In the genomic region with DNA sequence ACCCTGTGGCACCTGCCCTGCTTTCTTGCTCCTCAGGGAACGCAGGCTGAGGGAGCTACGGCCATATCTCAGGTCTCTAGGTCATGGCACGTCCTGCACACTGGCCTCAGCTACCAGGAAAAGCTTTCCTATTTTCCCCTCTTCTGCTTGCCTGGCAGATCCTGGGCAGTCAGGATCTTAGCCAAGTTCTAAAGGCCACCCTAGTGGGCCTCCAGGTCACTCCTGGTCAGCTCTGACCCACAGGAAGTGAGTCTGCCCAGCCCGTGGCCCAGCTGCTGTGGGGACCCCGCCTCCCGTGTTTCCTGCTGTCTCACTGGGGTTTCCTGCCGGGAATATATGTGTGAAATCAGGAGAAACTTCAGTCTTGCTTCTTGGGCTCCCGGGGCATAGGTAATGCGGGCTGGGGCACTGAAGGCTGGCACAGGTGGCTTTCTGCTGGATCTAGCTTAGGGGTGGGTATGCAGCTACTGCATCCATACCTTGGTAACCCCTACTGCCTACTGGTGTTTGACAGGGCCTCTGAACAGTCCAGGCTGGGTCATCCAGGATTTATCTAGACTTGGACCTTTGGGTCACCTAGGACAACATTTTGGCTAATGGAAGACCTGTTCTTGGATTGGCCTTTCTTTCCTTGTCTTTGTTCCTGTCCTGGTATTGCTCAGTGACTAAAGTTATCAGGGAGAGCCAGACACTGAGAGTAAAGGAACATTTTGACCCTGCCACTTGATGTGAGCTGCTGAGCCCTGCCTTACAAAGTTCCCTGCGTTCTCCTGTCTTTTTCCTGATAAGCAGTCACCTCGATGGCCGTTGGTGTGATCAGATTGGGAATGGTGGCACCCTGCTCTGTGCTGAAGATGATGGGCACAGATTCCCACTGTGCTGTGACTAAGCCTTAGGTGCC, we compare ENCODE assay signal across 9 mouse cellular contexts. TPM values are rescaled to one million over a fixed set of nuclear protein-coding genes. Genes with fewer than 3 reads are reported as not detected.
DNase-seq lines count a peak whose midpoint lies in the region; ATAC-seq and TF ChIP-seq lines count a peak whose summit lies in the region.
"Had no signal": no experiment of that assay in that cellular context is flagged by ENCODE, and none has a peak within 500 bp of the region (broad histone marks: within the 10 kb centered on the region; RNA-seq: fewer than 3 reads in every experiment).

No protein-coding gene starts in this region.

- TF ChIP-seq CTCF in hindbrain, postnatal 0 days (IDR thresholded peaks at IDR 0.05; ENCODE audit: low read depth): no peak
- no peak for TF ChIP-seq CTCF in stomach, postnatal 0 days (IDR thresholded peaks at IDR 0.05; ENCODE audit: low read depth)

- H3K9me3 ChIP-seq in hindbrain, embryonic 11.5 days (ENCODE audit: control insufficient read depth, low read length): no peaks in the 10 kb centered on the region
- H3K9me3 ChIP-seq in hindbrain, postnatal 0 days (ENCODE audit: low read length): no peaks in the 10 kb centered on the region
- H3K9me3 ChIP-seq in intestine, embryonic 15.5 days: no peaks in the 10 kb centered on the region
- no peaks in the 10 kb centered on the region for H3K9me3 ChIP-seq in liver, embryonic 12.5 days (replicated peaks)
- H3K9me3 ChIP-seq in stomach, postnatal 0 days (ENCODE audit: control insufficient read depth, low read length): no peaks in the 10 kb centered on the region
- H3K9me3 ChIP-seq: forebrain, embryonic 13.5 days had no signal

- no peak for TF ChIP-seq EP300 in stomach, postnatal 0 days (optimal IDR thresholded peaks at IDR 0.05)

- H3K36me3 ChIP-seq in hindbrain, embryonic 11.5 days (ENCODE audit: control insufficient read depth, insufficient read depth, low read length): no peaks in the 10 kb centered on the region
- H3K36me3 ChIP-seq in hindbrain, postnatal 0 days (ENCODE audit: insufficient read depth, low read length): no peaks in the 10 kb centered on the region; the same call in 1 of the 2 replicates
- no peaks in the 10 kb centered on the region for H3K36me3 ChIP-seq in intestine, embryonic 15.5 days
- peaks cover 6% of the 10 kb centered on the region for H3K36me3 ChIP-seq in liver, embryonic 12.5 days
- peaks cover 3% of the 10 kb centered on the region; the same call in 1 of the 2 replicates for H3K36me3 ChIP-seq in stomach, postnatal 0 days (ENCODE audit: control insufficient read depth, insufficient read depth, low read length)

- ATAC-seq in hindbrain, embryonic 11.5 days (ENCODE audit: low FRiP score): no peak
- ATAC-seq in hindbrain, postnatal 0 days: no peak
- no peak for ATAC-seq in intestine, embryonic 15.5 days
- ATAC-seq in liver, embryonic 12.5 days: no peak
- ATAC-seq in stomach, postnatal 0 days (ENCODE audit: low FRiP score, low TSS enrichment): no peak
- ATAC-seq: forebrain, embryonic 13.5 days had no signal

- 79% methylated on average over 12 of the region's 12 CpGs for WGBS in hindbrain, embryonic 11.5 days
- WGBS in hindbrain, postnatal 0 days: 77% methylated on average over 12 of the region's 12 CpGs
- WGBS in intestine, embryonic 15.5 days: 58% methylated on average over 12 of the region's 12 CpGs
- 35% methylated on average over 12 of the region's 12 CpGs for WGBS in liver, embryonic 12.5 days (ENCODE audit: insufficient replicate concordance)
- WGBS in stomach, postnatal 0 days: 58% methylated on average over 12 of the region's 12 CpGs

- H3K9ac ChIP-seq in hindbrain, embryonic 11.5 days (ENCODE audit: low read depth, low read length): 0 out of 2 replicates have a peak overlapping the region, but pooled peaks have one; percentile 7
- H3K9ac ChIP-seq in hindbrain, postnatal 0 days (replicated peaks; ENCODE audit: low read length): no peak overlapping the region
- no peak overlapping the region for H3K9ac ChIP-seq in intestine, embryonic 15.5 days
- 0 out of 2 replicates have a peak overlapping the region, but pooled peaks have one; percentile 10 for H3K9ac ChIP-seq in liver, embryonic 12.5 days
- no peak overlapping the region for H3K9ac ChIP-seq in stomach, postnatal 0 days (ENCODE audit: low read length)
- H3K9ac ChIP-seq: forebrain, embryonic 13.5 days had no signal

- no peak overlapping the region for H3K27ac ChIP-seq in hindbrain, embryonic 11.5 days (ENCODE audit: low read depth, low read length)
- H3K27ac ChIP-seq in hindbrain, postnatal 0 days: no peak overlapping the region
- 0 out of 2 replicates have a peak overlapping the region, but pooled peaks have one; percentile 14 for H3K27ac ChIP-seq in intestine, embryonic 15.5 days
- H3K27ac ChIP-seq in liver, embryonic 12.5 days: peak overlapping the region; percentile 7; the same call in 1 of the 2 replicates
- peak overlapping the region; percentile 61 for H3K27ac ChIP-seq in stomach, postnatal 0 days (replicated peaks)
- H3K27ac ChIP-seq: forebrain, embryonic 13.5 days had no signal

- no peak overlapping the region for H3K4me3 ChIP-seq in hindbrain, embryonic 11.5 days (ENCODE audit: low read depth, low read length)
- H3K4me3 ChIP-seq in hindbrain, postnatal 0 days (ENCODE audit: low read length): no peak overlapping the region
- H3K4me3 ChIP-seq in intestine, embryonic 15.5 days (replicated peaks): no peak overlapping the region
- no peak overlapping the region for H3K4me3 ChIP-seq in liver, embryonic 12.5 days
- no peak overlapping the region for H3K4me3 ChIP-seq in stomach, postnatal 0 days (ENCODE audit: low read depth, low read length)
- H3K4me3 ChIP-seq: forebrain, embryonic 13.5 days had no signal

- no peak overlapping the region for H3K4me2 ChIP-seq in hindbrain, embryonic 11.5 days (replicated peaks; ENCODE audit: low read depth, low read length)
- H3K4me2 ChIP-seq in hindbrain, postnatal 0 days (ENCODE audit: low read depth, low read length): no peak overlapping the region
- no peak overlapping the region for H3K4me2 ChIP-seq in intestine, embryonic 15.5 days (replicated peaks)
- peak overlapping the region; percentile 99 for H3K4me2 ChIP-seq in liver, embryonic 12.5 days
- H3K4me2 ChIP-seq in stomach, postnatal 0 days (replicated peaks; ENCODE audit: low read depth): peak overlapping the region; percentile 8; the same call in 1 of the 2 replicates
- H3K4me2 ChIP-seq: forebrain, embryonic 13.5 days had no signal

- no peaks in the 10 kb centered on the region for H3K27me3 ChIP-seq in hindbrain, embryonic 11.5 days (ENCODE audit: control insufficient read depth, insufficient read depth, low read length)
- no peaks in the 10 kb centered on the region for H3K27me3 ChIP-seq in hindbrain, postnatal 0 days (ENCODE audit: insufficient read depth, low read length)
- H3K27me3 ChIP-seq in intestine, embryonic 15.5 days (replicated peaks): no peaks in the 10 kb centered on the region
- H3K27me3 ChIP-seq in liver, embryonic 12.5 days (replicated peaks): no peaks in the 10 kb centered on the region
- H3K27me3 ChIP-seq in stomach, postnatal 0 days (ENCODE audit: control insufficient read depth, insufficient read depth, low read length): no peaks in the 10 kb centered on the region

- peaks cover 7% of the 10 kb centered on the region for H3K4me1 ChIP-seq in hindbrain, embryonic 11.5 days (replicated peaks; ENCODE audit: control insufficient read depth, insufficient read depth, low read length)
- peaks cover 8% of the 10 kb centered on the region for H3K4me1 ChIP-seq in hindbrain, postnatal 0 days (ENCODE audit: insufficient read depth, low read length)
- H3K4me1 ChIP-seq in intestine, embryonic 15.5 days (replicated peaks): peaks cover 46% of the 10 kb centered on the region
- H3K4me1 ChIP-seq in liver, embryonic 12.5 days: peaks cover 62% of the 10 kb centered on the region
- H3K4me1 ChIP-seq in stomach, postnatal 0 days (replicated peaks; ENCODE audit: control insufficient read depth, insufficient read depth): peaks cover 8% of the 10 kb centered on the region

- no peak for DNase-seq in hindbrain, embryonic 11.5 days (ENCODE audit: low spot score)
- no peak for DNase-seq in hindbrain, postnatal 0 days (ENCODE audit: low spot score)
- no peak for DNase-seq in stomach, postnatal 0 days (ENCODE audit: low spot score)
- no peak for DNase-seq in cerebellum, postnatal 36 days
- no peak for DNase-seq in thymus, postnatal 14 days
- no peak for DNase-seq in thymus, postnatal 36 days

RNA-seq across cellular contexts. Expression of gene Ninj1, which starts 2.9 kb away (rescaled TPM):
- 20.6 and 21.5 TPM in 2 replicates for polyA plus RNA-seq in hindbrain, embryonic 11.5 days (2014; fragmentation: Nextera tagmentation; extraction: Ambion mirVana)
- total RNA-seq in hindbrain, postnatal 0 days (2014; rRNA removed): 44.1 and 54.4 TPM in 2 replicates
- polyA plus RNA-seq in hindbrain, postnatal 0 days (2015; fragmentation: Nextera tagmentation; extraction: Ambion mirVana): 50.0 and 50.7 TPM in 2 replicates
- 54.8 and 62.1 TPM in 2 replicates for polyA plus RNA-seq in intestine, embryonic 15.5 days (2015; fragmentation: Nextera tagmentation; extraction: Ambion mirVana)
- 41.5 and 42.6 TPM in 2 replicates for polyA plus RNA-seq in liver, embryonic 12.5 days (2016; fragmentation: Nextera tagmentation; extraction: Ambion mirVana)
- polyA plus RNA-seq in stomach, postnatal 0 days (2015; fragmentation: Nextera tagmentation; extraction: Ambion mirVana): 76.3 and 83.1 TPM in 2 replicates

RNA-seq across cellular contexts. Expression of gene Card19, which starts 25.6 kb away (rescaled TPM):
- polyA plus RNA-seq in hindbrain, embryonic 11.5 days (2014; fragmentation: Nextera tagmentation; extraction: Ambion mirVana): 20.3 and 27.4 TPM in 2 replicates
- total RNA-seq in hindbrain, postnatal 0 days (2014; rRNA removed): 18.4 and 34.8 TPM in 2 replicates
- 49.6 and 50.8 TPM in 2 replicates for polyA plus RNA-seq in hindbrain, postnatal 0 days (2015; fragmentation: Nextera tagmentation; extraction: Ambion mirVana)
- polyA plus RNA-seq in intestine, embryonic 15.5 days (2015; fragmentation: Nextera tagmentation; extraction: Ambion mirVana): 52.6 and 54.8 TPM in 2 replicates
- 16.5 and 17.0 TPM in 2 replicates for polyA plus RNA-seq in liver, embryonic 12.5 days (2016; fragmentation: Nextera tagmentation; extraction: Ambion mirVana)
- 83.5 and 86.2 TPM in 2 replicates for polyA plus RNA-seq in stomach, postnatal 0 days (2015; fragmentation: Nextera tagmentation; extraction: Ambion mirVana)

RNA-seq across cellular contexts. Expression of gene Wnk2, which starts 42.4 kb away (rescaled TPM):
- 8.5 and 11.0 TPM in 2 replicates for polyA plus RNA-seq in hindbrain, embryonic 11.5 days (2014; fragmentation: Nextera tagmentation; extraction: Ambion mirVana)
- 63.8 and 68.9 TPM in 2 replicates for total RNA-seq in hindbrain, postnatal 0 days (2014; rRNA removed)
- polyA plus RNA-seq in hindbrain, postnatal 0 days (2015; fragmentation: Nextera tagmentation; extraction: Ambion mirVana): 14.5 and 15.1 TPM in 2 replicates
- polyA plus RNA-seq in intestine, embryonic 15.5 days (2015; fragmentation: Nextera tagmentation; extraction: Ambion mirVana): 3.1 and 4.1 TPM in 2 replicates
- polyA plus RNA-seq in liver, embryonic 12.5 days (2016; fragmentation: Nextera tagmentation; extraction: Ambion mirVana): 0.11 and 0.14 TPM in 2 replicates
- 1.6 and 1.7 TPM in 2 replicates for polyA plus RNA-seq in stomach, postnatal 0 days (2015; fragmentation: Nextera tagmentation; extraction: Ambion mirVana)

RNA-seq across cellular contexts. Expression of gene Susd3, which starts 58.3 kb away (rescaled TPM):
- polyA plus RNA-seq in hindbrain, embryonic 11.5 days (2014; fragmentation: Nextera tagmentation; extraction: Ambion mirVana): 0.63 and 0.73 TPM in 2 replicates
- total RNA-seq in hindbrain, postnatal 0 days (2014; rRNA removed): 2.0 TPM in 1 of 2 replicates, not detected in the other
- polyA plus RNA-seq in hindbrain, postnatal 0 days (2015; fragmentation: Nextera tagmentation; extraction: Ambion mirVana): 0.93 and 1.2 TPM in 2 replicates
- polyA plus RNA-seq in intestine, embryonic 15.5 days (2015; fragmentation: Nextera tagmentation; extraction: Ambion mirVana): 0.94 and 1.4 TPM in 2 replicates
- polyA plus RNA-seq in liver, embryonic 12.5 days (2016; fragmentation: Nextera tagmentation; extraction: Ambion mirVana): 2.4 and 2.5 TPM in 2 replicates
- polyA plus RNA-seq in stomach, postnatal 0 days (2015; fragmentation: Nextera tagmentation; extraction: Ambion mirVana): 1.0 and 1.2 TPM in 2 replicates

Comparison
In these comparisons a context has a peak if more than half of its experiments do, and no peak if none do; other contexts are left out.
1. H3K9ac ChIP-seq: peak in hindbrain, embryonic 11.5 days (single experiment) and liver, embryonic 12.5 days (single experiment); none in hindbrain, postnatal 0 days (single experiment), intestine, embryonic 15.5 days (single experiment) and stomach, postnatal 0 days (single experiment).
2. H3K27ac ChIP-seq: peak in intestine, embryonic 15.5 days (single experiment), liver, embryonic 12.5 days (single experiment) and stomach, postnatal 0 days (single experiment); none in hindbrain, embryonic 11.5 days (single experiment) and hindbrain, postnatal 0 days (single experiment).
3. H3K4me2 ChIP-seq: peak in liver, embryonic 12.5 days (single experiment) and stomach, postnatal 0 days (single experiment); none in hindbrain, embryonic 11.5 days (single experiment), hindbrain, postnatal 0 days (single experiment) and intestine, embryonic 15.5 days (single experiment).